Mouse (Mus musculus): Measurements from ENCODE around the gene Chac1.

The Chac1 gene

GRCm38 (mm10) chr2:119377286-119377685, 26.3 kb downstream of the Chac1 start:
- DNase-seq (ENCODE audit: low read depth), result no peak

GRCm38 (mm10) chr2:119377826-119378225, 26.8 kb downstream of the Chac1 start:
- no peak for DNase-seq (ENCODE audit: low read depth)

- no peak for DNase-seq (ENCODE audit: low read depth)
Measured at GRCm38 (mm10) chr2:119379455-119379854, 28.4 kb downstream of the Chac1 start.

- DNase-seq (ENCODE audit: low read depth), result peak; percentile 37
Measured at GRCm38 (mm10) chr2:119388266-119388665, 37.2 kb downstream of the Chac1 start.

- no peak for DNase-seq (ENCODE audit: low read depth)
Measured at GRCm38 (mm10) chr2:119389992-119390391, 39.0 kb downstream of the Chac1 start.

GRCm38 (mm10) chr2:119398252-119398651, 47.2 kb downstream of the Chac1 start:
- DNase-seq (ENCODE audit: low read depth), result no peak

GRCm38 (mm10) chr2:119398665-119399064, 47.6 kb downstream of the Chac1 start:
- DNase-seq (ENCODE audit: low read depth), result no peak

GRCm38 (mm10) chr2:119399313-119399712, 48.3 kb downstream of the Chac1 start:
- DNase-seq (ENCODE audit: low read depth), result no peak

Data from NIH3T3 (cell line).